10 mouse cellular contexts compared by ENCODE assay signal in genomic region chr10:19170596-19170995, GRCm38 (mm10).
A peak's percentile ranks its signal among the peaks of the same experiment; 100 is the strongest.
DNase-seq lines count a peak whose midpoint lies in the region.
"Had no signal": no experiment of that assay in that cellular context is flagged by ENCODE, and none has a peak within 500 bp of the region (broad histone marks: within the 10 kb centered on the region; RNA-seq: fewer than 3 reads in every experiment).

No protein-coding gene starts in this region.

- peak; percentile 33 for DNase-seq in kidney, adult 9 months
- no peak for DNase-seq in kidney, adult 8-10 months
- DNase-seq in 416B (ENCODE audit: low read depth) (peak; percentile 82), MEL-GATA-1-ER (ENCODE audit: extremely low read depth, low read depth) (peak; percentile 3)
- peak; percentile 70 for DNase-seq in induced T-regulatory cell, adult 2 months (ENCODE audit: low read depth)
- DNase-seq in cerebellum, postnatal 14 days, result no peak
- no peak for DNase-seq in right cerebral cortex, adult 2 months (ENCODE audit: low spot score in 2 of 2)
- no peak for DNase-seq in cerebellum, postnatal 36 days
- DNase-seq: right cerebral cortex, postnatal 14 days; thymus, postnatal 4 days had no signal

Comparison
In these comparisons a context has a peak if more than half of its experiments do, and no peak if none do; other contexts are left out.
1. DNase-seq: peak in kidney, adult 9 months (single experiment), 416B (single experiment), MEL-GATA-1-ER (single experiment) and induced T-regulatory cell, adult 2 months (single experiment); none in kidney, adult 8-10 months (0 of 2), cerebellum, postnatal 14 days (0 of 2), right cerebral cortex, adult 2 months (0 of 2) and cerebellum, postnatal 36 days (0 of 2).